Mouse (Mus musculus) left cerebral cortex, adult 9 months (tissue): ENCODE results near the gene Ephb1.

Experiments used
- DNase-seq, 2 experiments: peaks; one replicate each; pipeline ENCODE4 v3.0.0; 2022; ENCODE audit warnings: low spot score in 2 of 2

The Ephb1 gene

DNA sequence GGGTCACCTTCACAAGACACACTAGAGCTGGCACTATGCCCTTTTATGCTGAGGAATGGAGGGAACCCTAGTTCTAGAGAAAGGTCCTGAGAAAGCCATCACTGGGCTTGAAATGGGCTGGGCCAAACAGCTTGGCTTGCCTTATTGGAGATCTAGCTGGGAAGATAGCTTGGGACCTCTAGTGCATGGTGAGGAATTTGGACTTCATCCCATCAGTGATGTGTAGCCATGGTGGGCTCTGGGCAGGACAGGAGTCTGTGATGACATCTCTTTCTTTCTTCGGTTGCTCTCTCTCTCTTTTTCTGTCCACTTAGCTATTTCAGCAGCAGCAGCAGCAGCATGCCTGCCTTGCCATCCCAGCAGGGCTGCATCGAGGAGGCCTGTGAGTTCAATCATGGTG lies 439.4 kb downstream of the Ephb1 start:
- no peak for DNase-seq

DNA sequence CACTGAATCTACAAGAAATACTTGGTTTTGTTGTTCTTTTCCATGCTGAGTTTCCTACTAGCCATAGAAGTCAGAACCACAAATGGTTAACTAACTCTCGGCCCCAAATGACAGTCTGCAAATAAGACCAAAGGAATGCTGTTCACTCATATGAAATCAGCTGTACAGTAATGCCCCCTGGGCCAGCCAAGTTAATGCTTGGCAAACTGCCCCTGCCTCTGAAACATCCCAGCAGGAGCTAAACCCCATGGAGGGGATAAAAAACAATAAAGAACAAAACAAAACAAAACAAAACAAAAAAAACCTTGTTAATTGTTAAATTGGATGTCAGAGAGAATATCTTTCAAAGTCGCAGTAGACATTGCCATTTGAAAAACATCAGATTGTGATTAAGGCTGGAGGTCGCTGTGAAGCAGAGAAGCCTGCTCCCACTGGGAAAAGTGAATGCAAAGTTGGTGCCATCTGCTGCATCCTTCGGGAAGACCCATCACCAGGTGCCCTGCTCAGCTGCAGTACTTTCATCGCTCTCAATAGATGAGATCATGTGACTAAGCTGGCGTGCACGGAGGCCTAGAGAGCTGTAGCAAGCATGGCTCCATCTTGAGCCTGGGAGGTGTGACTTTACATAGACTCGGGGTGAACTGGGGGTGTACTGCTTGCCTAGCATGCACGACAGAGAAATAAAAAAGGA lies 443.2 kb downstream of the Ephb1 start:
- no peak for DNase-seq

DNA sequence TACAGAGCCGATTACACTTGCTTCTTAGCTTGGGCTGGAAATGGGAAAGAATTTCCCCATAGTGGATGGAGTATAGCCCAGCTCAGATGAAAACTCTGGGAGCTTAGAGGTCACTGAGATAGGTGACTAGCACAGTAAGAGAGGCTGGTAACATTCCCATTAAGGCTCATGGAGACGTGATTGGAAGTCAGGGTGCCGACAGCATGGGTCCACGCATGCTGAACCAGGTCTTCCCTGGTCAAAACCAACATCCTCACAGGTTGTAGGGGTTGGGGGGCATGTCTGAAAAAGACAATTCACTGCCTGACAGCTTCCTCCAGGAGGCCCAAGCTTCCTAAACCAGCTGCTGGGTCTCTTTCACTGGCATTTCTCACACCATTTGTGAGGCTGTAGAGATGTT lies 445.0 kb downstream of the Ephb1 start:
- DNase-seq, result no peak

DNA sequence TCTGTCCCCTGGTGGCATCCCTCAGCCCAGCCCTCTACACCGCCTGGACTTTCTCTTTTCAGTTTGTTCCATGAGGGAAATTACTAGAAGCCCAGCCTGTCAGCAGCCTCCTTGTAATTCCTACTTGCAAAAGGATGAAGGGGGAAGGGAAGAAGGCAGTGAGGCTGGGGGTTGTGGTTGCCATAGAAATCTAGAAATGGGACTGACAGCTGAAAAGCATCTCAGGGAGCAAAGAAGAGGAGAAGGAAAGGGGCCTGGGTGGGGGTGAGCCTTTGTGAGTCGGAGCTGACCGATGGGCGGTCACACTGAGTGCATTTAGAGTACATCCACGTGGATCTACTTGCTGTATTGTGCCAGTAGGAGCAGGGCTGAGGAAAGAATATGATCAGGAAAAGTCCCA lies 445.6 kb downstream of the Ephb1 start:
- DNase-seq, result no peak

DNA sequence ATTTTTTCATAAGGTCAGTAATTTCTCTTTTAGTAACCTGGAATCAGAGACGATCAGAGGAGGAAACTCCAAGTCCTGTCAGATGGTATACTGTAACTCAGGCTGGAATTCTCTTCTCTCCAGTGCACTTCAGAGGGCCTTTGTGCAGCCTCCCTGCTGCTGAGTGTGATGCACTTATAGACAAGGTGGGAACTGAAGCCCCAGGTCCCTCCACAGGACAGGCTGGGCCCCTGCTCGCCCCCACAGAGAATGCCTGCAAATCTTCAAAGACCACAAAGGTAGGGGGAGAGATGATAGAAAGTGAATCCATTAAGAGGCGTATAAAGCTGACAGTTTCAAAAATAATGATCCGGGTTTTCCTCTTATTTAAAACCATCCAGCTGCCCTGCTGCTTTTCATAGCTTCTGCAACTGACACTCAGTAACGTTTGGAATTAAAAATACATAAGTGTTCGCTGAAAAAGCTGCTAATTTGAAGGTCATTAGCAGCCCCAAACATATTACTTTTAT lies 446.7 kb downstream of the Ephb1 start:
- no peak for DNase-seq

DNA sequence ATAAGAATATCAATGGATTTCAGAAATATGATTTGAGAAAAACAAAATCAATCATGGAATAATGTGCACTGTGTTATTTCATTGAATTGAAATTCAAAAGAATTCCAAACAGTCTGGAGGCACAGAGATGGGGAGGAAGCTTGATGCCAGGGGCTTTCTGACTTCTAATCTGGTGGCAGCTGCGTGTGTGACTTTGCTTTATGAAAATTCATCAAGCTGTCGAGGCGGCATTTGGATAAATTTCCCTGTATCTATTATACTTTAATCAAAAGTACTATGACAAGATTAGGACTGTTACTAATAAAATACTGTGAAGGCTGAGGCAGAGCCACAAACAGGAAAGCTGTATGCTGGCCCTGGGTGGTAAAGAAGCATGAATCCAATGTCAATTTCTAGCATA lies 451.1 kb downstream of the Ephb1 start:
- DNase-seq, result no peak

DNA sequence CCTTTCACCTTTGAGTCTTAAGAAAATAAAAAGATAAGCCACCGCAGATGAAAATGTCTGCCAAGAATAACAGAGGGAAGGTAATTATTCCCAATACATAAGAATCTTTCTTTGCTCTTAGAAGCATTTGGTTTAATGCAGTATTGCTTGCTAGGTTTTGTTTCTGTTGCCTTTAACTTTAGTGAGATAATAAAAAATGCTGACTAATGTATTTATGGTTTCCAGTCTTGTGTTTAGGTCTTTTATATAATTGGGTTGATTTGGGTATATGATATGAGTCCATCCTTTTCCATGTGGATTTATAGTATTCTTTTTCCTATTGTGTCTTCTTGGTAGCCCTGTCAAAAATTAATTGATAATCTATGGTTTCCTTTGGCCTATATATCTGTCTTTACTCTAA lies 456.6 kb downstream of the Ephb1 start:
- DNase-seq, result no peak

DNA sequence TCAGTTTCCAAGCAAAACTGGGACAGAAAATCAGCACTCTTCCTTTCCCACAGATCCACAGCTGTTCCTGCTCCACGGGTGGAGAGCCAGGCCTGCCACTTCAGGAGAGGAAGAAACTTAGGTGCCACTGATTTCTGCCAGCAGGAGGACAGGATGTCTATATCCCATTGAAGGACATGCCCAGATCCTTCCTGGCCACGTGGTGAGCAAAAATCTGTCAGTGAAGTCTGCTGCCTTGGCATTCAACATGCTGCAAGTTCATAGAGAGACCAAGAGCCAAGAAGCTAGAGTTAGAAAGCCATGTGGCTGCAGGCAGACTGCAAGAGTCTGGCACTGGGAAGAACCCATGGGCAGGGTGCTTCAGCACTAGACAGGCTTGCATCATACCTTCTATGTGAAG lies 471.2 kb downstream of the Ephb1 start:
- no peak for DNase-seq

DNA sequence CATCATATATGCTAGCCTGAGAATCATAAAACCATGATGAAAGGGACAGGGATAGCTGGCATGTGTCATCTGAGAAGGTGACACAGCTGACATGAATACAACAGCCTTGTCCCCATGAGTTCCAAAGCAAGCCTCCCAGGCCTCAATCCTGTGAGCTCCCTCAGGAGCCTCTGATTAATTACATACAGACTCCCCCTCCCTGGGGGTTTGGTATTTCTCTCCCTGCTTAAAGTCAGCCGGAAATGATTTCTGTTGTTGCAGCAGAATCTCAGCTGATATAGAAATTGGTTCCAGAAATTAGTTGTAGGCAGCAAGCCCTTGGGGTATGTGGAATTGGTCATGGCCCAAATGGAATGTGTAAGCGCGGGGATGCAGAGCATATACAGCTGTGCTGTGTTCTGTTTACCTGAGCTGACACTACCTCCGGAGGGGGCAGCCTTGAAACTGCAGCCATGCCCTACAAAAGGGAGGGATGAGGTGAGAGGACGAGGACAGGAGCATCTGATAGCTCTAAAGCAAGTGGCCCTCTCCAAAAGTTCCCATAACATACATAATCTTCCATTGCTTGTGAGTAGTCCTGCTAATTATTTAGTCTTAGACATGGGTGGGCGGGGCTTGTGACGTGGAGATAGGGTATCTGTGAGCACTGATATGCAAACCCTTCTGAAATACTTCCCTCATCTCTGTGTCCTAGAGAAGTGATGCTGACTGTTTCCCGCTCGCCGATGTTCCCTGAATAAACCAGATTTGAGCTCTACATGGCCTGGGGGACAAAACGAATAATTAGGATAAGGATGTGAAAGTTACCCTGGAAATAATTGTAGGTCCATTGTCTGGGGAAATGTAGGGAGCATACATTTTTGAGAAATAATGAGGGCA lies 477.1 kb downstream of the Ephb1 start:
- no peak for DNase-seq

DNA sequence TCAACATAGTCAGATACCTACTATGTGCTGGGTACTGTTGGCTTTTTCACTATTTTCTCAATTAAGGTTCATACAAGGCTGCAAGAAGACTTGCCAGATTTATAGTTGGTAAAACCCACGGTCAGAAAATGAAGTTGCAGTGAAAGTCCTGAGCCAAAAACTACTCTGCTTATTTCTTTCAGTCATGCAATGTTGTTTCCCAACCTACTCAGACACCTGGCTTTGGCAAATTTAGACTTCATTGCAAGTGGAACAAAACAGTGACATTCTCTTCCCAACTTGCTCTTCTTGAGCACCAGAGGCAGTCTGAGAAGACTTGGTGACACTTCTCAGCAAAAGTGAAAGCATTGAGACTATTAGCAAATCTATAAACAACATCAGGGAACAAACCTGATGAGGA lies 479.2 kb downstream of the Ephb1 start:
- peak in 1 of 2 experiments; percentile 8 for DNase-seq
